Mouse (Mus musculus) megakaryocyte, embryonic 14.5 days (primary cell): ENCODE results near the gene Atp8a2. TPM values are rescaled to one million over a fixed set of nuclear protein-coding genes. Genes with fewer than 3 reads are reported as not detected.

ENCODE experiments used
- H3K27me3 ChIP-seq: replicated peaks from 2 replicates; pipeline ENCODE3; 2012; ENCODE audit warnings: inconsistent platforms
- H3K36me3 ChIP-seq: replicated peaks from 2 replicates; pipeline ENCODE3; 2012; ENCODE audit warnings: low read length, inconsistent platforms, mixed read lengths
- H3K4me1 ChIP-seq: 2 replicates; pipeline ENCODE4 v1.6.1; 2012; ENCODE audit warnings: inconsistent platforms
- H3K4me3 ChIP-seq: replicated peaks from 2 replicates; pipeline ENCODE3; 2012; ENCODE audit warnings: moderate library complexity, mild to moderate bottlenecking, inconsistent platforms
- H3K9me3 ChIP-seq: 2 replicates; pipeline ENCODE4 v1.6.1; 2012; ENCODE audit warnings: inconsistent platforms
- FLI1 ChIP-seq: IDR thresholded peaks from 2 replicates; pipeline ENCODE4 v1.6.1; 2012; ENCODE audit warnings: low read length, inconsistent platforms, mixed read lengths
- GATA1 ChIP-seq: IDR thresholded peaks from 3 replicates; pipeline ENCODE4 v1.6.1; 2012; ENCODE audit warnings: mixed read lengths, low read length, inconsistent platforms, borderline replicate concordance
- polyA plus RNA-seq: library from polyadenylated mRNA; stranded (reverse); fragments of >175 nt; gene quantifications from 2 replicates; pipeline ENCODE4 v1.2.3, GENCODE M21; 2012; ENCODE audit warnings: low replicate concordance; ENCODE audit not compliant: insufficient read depth

The Atp8a2 gene
- polyA plus RNA-seq, 1 experiment, result 0.02 TPM

DNA sequence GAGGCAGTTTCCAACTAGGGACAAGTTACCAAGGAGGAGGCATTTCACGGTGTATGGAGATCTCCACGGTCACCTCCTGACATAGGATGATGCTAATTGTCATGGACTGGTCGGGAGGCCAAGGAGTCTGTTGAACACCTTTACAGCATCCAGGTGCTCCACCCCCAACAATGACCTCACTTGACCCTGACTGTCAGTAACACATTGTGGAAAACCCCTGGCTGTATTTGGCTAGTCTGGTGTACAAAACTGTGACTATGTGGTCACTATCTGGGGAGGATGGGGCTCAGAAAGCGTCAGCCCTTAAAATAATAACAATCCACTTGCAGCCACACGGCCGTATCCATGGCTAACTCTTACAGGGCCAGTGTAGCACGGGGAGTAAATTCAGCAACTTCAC lies 391.3 kb downstream of the Atp8a2 start:
- no peaks in the 10 kb centered on the region for H3K36me3 ChIP-seq
- TF ChIP-seq FLI1 (no peak), GATA1 (no peak)
- H3K4me1 ChIP-seq, result no peaks in the 10 kb centered on the region
- H3K4me3 ChIP-seq, result no peak overlapping the region
- peaks cover 6% of the 10 kb centered on the region for H3K9me3 ChIP-seq
- no peaks in the 10 kb centered on the region for H3K27me3 ChIP-seq

GRCm38 (mm10) chr14:59801961-59802599 lies 394.9 kb downstream of the Atp8a2 start:
- H3K27me3 ChIP-seq, result no peaks in the 10 kb centered on the region
- peaks cover 6% of the 10 kb centered on the region for H3K9me3 ChIP-seq
- no peak overlapping the region for H3K4me3 ChIP-seq
- TF ChIP-seq FLI1 (no peak), GATA1 (no peak)
- no peaks in the 10 kb centered on the region for H3K36me3 ChIP-seq
- no peaks in the 10 kb centered on the region for H3K4me1 ChIP-seq

DNA sequence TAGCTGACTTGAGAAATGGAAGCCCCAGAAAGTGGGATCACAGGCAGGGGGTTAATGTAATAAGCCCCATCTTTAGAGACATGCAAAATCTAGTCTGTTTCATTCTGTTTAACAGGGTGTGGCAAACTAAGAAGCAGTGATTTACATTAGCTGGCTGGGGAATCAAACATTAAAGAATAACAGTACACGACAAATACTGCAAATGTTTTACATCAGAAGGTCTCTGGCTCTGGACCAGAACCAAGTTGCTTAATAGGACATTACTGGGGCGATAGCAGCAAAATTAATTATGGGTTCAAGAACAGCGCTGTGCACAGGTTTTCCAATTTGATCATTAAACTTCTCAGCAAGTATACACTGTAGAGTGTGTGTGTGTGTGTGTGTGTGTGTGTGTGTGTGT lies 397.5 kb downstream of the Atp8a2 start:
- Histone ChIP-seq H3K36me3 (no peaks in the 10 kb centered on the region), H3K4me3 (no peak overlapping the region), H3K9me3 (peaks cover 9% of the 10 kb centered on the region), H3K4me1 (no peaks in the 10 kb centered on the region), H3K27me3 (no peaks in the 10 kb centered on the region)
- TF ChIP-seq FLI1, result no peak
- no peak for TF ChIP-seq GATA1

GRCm38 (mm10) chr14:59793841-59794240 lies 403.1 kb downstream of the Atp8a2 start:
- Histone ChIP-seq H3K27me3 (no peaks in the 10 kb centered on the region), H3K4me1 (no peaks in the 10 kb centered on the region), H3K9me3 (peaks cover 3% of the 10 kb centered on the region; the same call in 1 of the 2 replicates), H3K4me3 (no peak overlapping the region), H3K36me3 (no peaks in the 10 kb centered on the region)
- no peak for TF ChIP-seq FLI1
- TF ChIP-seq GATA1, result no peak

DNA sequence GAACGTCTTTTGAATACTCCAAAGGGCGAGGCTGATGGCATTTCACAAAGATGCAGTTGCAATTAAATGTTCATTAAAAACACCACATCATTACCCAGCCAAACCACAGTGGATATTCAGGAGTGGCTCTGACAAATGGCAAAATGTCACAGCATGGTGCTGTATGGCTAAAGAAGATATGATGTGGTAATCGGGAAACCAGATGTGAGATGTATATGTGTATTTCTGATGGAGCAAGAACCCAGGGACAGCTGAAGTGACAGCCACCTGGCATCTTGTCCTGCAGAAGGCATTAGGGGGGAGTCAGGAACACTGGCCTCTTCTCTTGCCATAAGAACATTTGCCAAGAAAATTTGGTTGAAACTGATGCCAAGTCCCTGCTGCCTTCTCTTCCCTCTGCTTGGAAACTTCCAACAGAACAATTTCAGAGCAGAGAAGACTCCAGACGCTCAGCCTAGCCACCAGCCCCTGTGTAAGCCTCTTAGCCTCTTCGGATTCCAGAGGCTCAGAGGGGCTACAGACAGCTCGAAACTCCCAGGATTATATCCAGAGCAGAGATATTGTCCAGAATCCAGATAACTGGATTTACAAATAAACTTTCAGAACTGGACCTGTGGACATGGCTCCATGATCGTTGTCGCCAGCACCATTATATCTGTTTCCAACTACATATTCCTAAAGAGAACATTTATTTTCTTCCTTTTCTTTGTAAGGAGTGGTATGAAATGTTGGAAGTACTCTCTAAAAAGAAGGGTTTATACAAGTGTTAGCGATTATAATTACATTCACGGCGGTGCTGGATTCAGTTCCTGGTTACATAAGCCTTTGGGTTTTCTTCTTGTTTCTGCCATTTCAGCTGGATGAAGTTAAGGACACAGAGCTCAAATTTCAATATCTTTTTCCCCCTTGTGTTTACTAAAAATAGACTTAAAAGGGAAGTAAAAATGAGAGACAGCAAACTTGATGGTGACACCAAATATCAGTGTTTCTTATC lies 413.3 kb downstream of the Atp8a2 start:
- Histone ChIP-seq H3K4me3 (no peak overlapping the region), H3K9me3 (peaks cover 6% of the 10 kb centered on the region), H3K36me3 (no peaks in the 10 kb centered on the region), H3K27me3 (no peaks in the 10 kb centered on the region), H3K4me1 (no peaks in the 10 kb centered on the region)
- TF ChIP-seq FLI1, result no peak
- no peak for TF ChIP-seq GATA1

DNA sequence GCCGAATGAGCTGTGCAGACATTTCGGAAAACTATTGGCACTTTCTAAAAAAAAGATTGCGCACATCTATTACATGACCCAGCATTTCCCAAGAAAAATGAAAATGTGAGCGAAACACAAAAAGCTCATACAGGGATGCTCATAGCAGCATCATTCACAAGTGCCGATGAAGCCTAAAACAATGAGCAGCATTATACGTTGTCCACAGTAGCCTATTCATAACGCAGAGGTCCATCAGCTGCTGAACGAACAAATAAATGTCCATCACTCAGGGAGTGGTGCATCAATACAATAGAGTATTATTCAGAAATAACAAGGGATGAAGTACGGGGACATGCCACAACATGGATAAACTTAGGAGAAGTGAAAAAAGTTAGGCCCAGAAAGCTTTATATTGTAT lies 416.6 kb downstream of the Atp8a2 start:
- no peaks in the 10 kb centered on the region for H3K4me1 ChIP-seq
- H3K36me3 ChIP-seq, result no peaks in the 10 kb centered on the region
- H3K4me3 ChIP-seq, result no peak overlapping the region
- TF ChIP-seq FLI1, result no peak
- no peak for TF ChIP-seq GATA1
- no peaks in the 10 kb centered on the region for H3K27me3 ChIP-seq
- peaks cover 11% of the 10 kb centered on the region for H3K9me3 ChIP-seq

- TF ChIP-seq FLI1 (no peak), GATA1 (no peak)
- H3K27me3 ChIP-seq, result no peaks in the 10 kb centered on the region
- H3K36me3 ChIP-seq, result no peaks in the 10 kb centered on the region
- no peak overlapping the region for H3K4me3 ChIP-seq
- no peaks in the 10 kb centered on the region for H3K4me1 ChIP-seq
- peaks cover 3% of the 10 kb centered on the region; the same call in 1 of the 2 replicates for H3K9me3 ChIP-seq
These were observed 434.8 kb downstream of the Atp8a2 start for GRCm38 (mm10) chr14:59762227-59762626.

DNA sequence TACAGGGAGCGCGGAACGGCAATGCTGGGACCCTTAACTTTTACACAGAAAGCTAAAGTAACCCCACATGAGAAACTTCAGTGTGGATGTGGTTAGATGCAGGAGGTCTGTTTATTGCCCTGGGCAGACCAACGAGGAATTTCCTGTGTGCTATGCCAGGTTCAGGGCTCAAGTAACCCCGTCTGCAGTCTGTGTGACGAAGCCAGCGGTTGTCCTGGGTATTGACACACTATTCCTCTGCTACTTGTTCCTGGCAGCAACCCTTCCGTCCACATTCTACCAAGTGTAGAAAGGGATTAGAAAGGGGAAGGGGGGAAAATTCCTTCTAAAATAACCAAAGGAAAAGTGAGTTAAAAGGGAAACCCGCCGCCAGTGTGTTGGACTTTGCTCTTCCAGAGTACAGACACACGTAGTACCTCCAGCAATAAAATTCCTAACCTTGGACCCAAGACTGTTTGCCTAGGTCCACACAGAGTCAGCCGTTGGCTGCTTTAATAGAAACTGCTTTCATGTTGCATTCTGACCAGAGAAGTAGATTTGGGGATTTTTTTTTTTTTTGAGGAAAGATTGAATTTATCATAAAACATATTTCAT lies 437.0 kb downstream of the Atp8a2 start:
- no peaks in the 10 kb centered on the region for H3K4me1 ChIP-seq
- H3K27me3 ChIP-seq, result no peaks in the 10 kb centered on the region
- H3K36me3 ChIP-seq, result no peaks in the 10 kb centered on the region
- H3K4me3 ChIP-seq, result no peak overlapping the region
- no peaks in the 10 kb centered on the region for H3K9me3 ChIP-seq
- no peak for TF ChIP-seq GATA1

DNA sequence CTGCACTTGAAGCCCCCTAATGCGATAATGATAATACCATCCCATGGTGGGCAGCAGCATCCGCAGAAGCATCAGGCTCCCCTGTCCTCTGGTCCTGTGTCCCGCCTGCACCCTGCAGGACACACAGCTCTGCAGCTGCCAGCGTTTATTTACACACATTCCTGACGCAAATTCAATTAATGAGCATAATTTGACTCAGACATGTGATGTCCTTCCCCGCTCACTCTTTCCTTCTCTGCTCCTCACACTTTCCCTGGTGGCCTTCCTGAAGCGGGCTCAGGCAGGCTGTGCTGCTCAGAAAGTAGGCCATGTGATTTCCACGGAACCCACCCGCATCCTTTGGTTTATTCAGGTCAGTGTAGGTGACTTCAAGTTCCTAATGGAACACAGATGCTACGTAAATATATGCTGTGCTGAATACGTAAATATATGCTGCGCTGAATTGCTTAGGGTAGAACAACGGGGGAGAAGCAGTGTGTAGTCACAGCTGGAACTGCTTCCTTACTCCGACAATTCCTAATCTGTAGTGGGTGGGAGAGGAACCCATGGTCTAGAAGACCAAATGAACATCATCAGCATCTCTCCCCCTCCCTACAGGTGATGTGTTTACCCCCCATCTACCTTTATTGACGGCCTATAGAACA lies 437.7 kb downstream of the Atp8a2 start:
- no peak for TF ChIP-seq GATA1
- no peak for TF ChIP-seq FLI1
- Histone ChIP-seq H3K4me3 (no peak overlapping the region), H3K4me1 (no peaks in the 10 kb centered on the region), H3K9me3 (no peaks in the 10 kb centered on the region), H3K36me3 (no peaks in the 10 kb centered on the region), H3K27me3 (no peaks in the 10 kb centered on the region)
